Mouse (Mus musculus) macrophage (primary cell): Measurements from ENCODE around the gene Ppp1ca. TPM values are rescaled to one million over a fixed set of nuclear protein-coding genes. Genes with fewer than 3 reads are reported as not detected.

Source experiments
- H3K27ac ChIP-seq: fragments of 350-480 bp; formaldehyde crosslinking; 2 replicates; pipeline ENCODE4 v1.9.0; 2021
- H3K36me3 ChIP-seq: fragments of 350-480 bp; formaldehyde crosslinking; 2 replicates; pipeline ENCODE4 v1.9.0; 2021; ENCODE audit errors: inconsistent target
- H3K4me3 ChIP-seq: fragments of 350-480 bp; formaldehyde crosslinking; 2 replicates; pipeline ENCODE4 v1.9.0; 2021; ENCODE audit errors: inconsistent target
- H3K79me2 ChIP-seq: fragments of 350-480 bp; formaldehyde crosslinking; 2 replicates; pipeline ENCODE4 v1.9.0; 2021; ENCODE audit errors: inconsistent target
- WGBS: methylation state at CpG from one replicate; pipeline ENCODE4 v1.1.7; 2026; ENCODE audit warnings: inconsistent platforms; ENCODE audit not compliant: missing documents; 5-methylcytosine and 5-hydroxymethylcytosine counted together
- polyA plus RNA-seq: library from polyadenylated mRNA; stranded (reverse); fragments of 250-400 nt; gene quantifications from 3 replicates; pipeline ENCODE4 v1.2.4, GENCODE M21; 2018; ENCODE audit warnings: inconsistent platforms

The Ppp1ca gene
- polyA plus RNA-seq, 1 experiment from 2014 or later: 413 TPM

- H3K4me3 ChIP-seq: no peak overlapping the region
Observed at GRCm38 (mm10) chr19:4187303-4187702, 4.6 kb upstream of the Ppp1ca start.

DNA sequence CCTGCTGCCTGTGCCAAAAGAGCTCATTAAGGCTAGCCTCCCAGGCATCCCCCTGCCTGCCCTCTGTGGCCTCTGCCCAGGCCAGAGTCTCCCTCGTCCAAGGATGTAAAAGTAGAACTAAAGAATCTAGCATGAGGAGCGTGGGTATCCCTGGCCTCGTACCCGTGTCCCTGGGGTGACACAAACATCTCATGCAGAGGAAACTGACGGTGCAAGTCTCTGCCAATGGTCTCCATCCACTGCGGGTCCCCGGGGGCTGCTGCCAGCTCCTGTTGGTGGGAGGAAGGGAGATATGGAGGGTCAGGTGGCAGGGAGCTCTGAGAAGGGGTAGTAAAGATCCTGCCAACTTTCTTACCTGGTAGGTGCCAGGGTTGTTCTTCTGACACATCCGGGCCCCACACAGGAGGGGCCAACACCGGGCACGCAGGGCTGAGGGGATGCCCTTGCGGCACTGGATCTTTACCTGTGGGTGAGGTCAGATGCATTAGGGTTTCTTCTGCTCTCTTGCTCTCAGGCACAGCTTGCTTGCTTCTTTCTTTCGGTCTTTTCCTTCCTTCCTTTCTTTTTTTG, 2.7 kb upstream of the Ppp1ca start:
- Histone ChIP-seq H3K4me3 (no peak overlapping the region), H3K27ac (no peak overlapping the region), H3K36me3 (peaks cover 10% of the 10 kb centered on the region), H3K79me2 (peaks cover 19% of the 10 kb centered on the region)
- 59% methylated on average over 12 of the region's 12 CpGs for WGBS

More at GRCm38 (mm10) chr19:4187303-4187702, 4.6 kb upstream of the Ppp1ca start:
- Histone ChIP-seq H3K79me2 (peaks cover 1% of the 10 kb centered on the region), H3K36me3 (no peaks in the 10 kb centered on the region), H3K27ac (no peak overlapping the region)
- WGBS: 68% methylated on average over 3 of the region's 3 CpGs

DNA sequence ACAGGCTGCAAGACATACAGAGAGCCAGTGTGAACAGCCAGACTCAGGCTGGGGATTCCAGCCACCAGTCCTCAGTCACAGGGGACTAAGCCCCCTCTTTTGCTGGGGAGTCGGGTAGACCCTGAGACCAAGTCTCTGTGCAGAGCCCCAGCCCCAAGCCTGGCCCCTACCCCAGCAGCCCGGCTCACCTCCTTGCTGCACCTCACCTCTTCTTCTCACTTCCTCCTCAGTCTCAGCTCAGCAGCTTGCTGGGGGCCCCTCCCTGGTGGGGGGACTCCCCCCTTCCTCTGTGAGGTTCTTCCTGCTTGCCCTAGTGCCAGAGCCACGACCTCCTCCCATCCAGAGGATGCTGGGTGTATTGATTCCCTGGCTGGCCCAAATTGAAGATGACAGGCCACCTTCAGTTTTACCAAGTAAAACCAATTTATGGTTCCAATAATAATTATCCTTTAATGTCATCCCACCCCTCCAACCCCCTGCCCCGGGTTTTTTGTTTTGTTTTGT, 982 bp upstream of the Ppp1ca start, which contains the start of gene Tbc1d10c:
TSS of gene Tbc1d10c (minus strand) at position 454 of the 504 bp plus-strand sequence.
- H3K27ac ChIP-seq: peak within 1 kb of the TSS; percentile 60
- peak within 1 kb of the TSS; percentile 99; the same call in 1 of the 2 replicates for H3K4me3 ChIP-seq
- 19% methylated on average over 4 of the region's 4 CpGs for WGBS
- H3K36me3 ChIP-seq: peaks cover 26% of the 10 kb centered on the region
- H3K79me2 ChIP-seq: peaks cover 32% of the 10 kb centered on the region

DNA sequence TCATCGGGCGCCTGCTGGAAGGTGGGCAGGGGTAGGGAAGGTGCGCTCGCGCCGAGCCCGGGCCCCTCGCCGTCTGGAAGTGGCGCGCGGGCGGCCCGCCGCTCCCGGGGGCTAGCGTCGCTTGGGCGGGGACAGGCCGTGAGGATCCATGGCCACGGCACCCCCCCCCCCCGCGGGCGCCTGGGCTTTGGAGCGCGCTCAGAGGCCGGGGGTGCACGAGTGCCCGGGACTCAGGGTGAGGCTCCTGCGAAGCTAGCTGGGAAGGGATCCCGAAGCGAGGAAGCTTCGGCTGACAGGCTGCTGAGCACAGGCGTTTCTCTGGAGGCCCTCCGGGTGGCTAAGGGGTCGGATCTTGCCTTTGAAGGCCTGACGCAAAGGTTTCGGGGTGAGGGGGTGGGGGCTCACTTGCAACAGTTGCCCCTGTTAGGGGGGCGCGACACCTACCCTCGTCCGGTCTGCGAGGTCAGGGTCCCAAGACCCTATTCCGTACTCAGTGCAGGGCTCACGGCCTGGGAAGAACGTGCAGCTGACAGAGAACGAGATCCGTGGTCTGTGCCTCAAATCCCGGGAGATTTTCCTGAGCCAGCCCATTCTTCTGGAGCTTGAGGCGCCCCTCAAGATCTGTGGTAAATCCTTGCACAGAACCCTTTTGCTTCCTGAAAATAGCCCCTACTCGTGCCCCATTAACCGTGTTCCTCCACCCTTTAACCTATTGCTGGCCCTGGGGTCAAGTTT, 553 bp downstream of the Ppp1ca start:
- Histone ChIP-seq H3K79me2 (peaks cover 39% of the 10 kb centered on the region), H3K4me3 (peak overlapping the region; percentile 99), H3K36me3 (peaks cover 38% of the 10 kb centered on the region), H3K27ac (peak overlapping the region; percentile 76)
- under 1% methylated on average over 35 of the region's 52 CpGs for WGBS

- 64% methylated on average over 6 of the region's 6 CpGs for WGBS
- peak overlapping the region; percentile 76; the same call in 1 of the 2 replicates for H3K27ac ChIP-seq
- H3K4me3 ChIP-seq: peak overlapping the region; percentile 99
- peaks cover 39% of the 10 kb centered on the region for H3K79me2 ChIP-seq
- peaks cover 45% of the 10 kb centered on the region for H3K36me3 ChIP-seq
Observed at GRCm38 (mm10) chr19:4193129-4193528, 1.3 kb downstream of the Ppp1ca start.

DNA sequence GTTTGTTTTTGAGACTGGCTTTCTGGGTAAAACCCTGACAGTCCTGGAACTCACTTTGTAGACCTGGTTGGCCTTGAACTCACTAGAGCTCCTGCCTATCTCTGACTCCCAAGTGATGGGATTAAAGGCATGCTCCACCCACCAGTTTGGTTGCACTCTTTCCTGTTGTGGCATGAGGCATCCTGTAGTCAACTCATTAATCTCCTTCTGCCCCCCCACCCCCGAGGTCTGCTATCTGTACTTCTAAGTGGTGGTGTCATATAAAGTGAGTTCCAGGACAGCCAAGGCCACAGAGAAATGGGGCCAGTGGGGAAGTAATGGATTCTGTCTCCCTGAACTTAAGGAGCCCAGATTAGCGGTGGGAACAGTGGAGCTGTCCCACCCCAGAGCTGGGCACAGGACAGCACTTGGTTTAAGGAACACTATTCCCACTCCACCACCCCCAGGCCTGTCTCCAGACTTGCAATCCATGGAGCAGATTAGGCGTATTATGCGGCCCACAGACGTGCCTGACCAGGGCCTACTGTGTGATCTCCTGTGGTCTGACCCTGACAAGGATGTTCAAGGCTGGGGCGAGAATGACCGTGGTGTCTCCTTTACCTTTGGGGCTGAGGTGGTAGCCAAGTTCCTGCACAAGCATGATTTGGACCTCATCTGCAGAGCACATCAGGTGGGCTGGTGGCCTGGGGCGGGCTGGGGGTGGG, 2.3 kb downstream of the Ppp1ca start:
- no peak overlapping the region for H3K4me3 ChIP-seq
- WGBS: 84% methylated on average over 8 of the region's 8 CpGs
- H3K36me3 ChIP-seq: peaks cover 47% of the 10 kb centered on the region
- peaks cover 39% of the 10 kb centered on the region for H3K79me2 ChIP-seq
- no peak overlapping the region for H3K27ac ChIP-seq

DNA sequence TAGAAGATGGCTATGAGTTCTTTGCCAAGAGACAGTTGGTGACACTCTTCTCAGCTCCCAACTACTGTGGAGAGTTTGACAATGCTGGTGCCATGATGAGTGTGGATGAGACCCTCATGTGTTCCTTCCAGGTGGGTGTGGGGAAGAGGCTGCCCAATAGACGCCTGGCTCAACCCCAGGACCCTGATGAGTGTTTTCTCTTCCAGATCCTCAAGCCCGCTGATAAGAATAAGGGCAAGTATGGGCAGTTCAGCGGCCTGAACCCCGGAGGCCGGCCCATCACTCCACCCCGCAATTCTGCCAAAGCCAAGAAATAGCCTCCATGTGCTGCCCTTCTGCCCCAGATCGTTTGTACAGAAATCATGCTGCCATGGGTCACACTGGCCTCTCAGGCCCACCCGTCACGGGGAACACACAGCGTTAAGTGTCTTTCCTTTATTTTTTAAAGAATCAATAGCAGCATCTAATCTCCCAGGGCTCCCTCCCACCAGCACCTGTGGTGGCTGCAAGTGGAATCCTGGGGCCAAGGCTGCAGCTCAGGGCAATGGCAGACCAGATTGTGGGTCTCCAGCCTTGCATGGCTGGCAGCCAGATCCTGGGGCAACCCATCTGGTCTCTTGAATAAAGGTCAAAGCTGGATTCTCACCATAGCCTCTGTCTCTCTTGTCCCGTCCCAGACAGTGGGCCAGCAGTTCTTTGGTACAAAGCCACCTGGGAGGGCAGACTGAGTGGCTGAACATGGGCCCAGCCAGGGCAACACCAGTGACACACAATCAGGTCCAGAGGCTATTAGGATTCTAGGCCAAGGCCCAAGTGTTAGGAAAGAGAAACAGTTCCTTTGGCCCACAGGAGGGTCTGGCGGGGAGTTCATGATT, 3.1 kb downstream of the Ppp1ca start:
- Histone ChIP-seq H3K36me3 (peaks cover 47% of the 10 kb centered on the region), H3K79me2 (peaks cover 47% of the 10 kb centered on the region), H3K4me3 (no peak overlapping the region), H3K27ac (no peak overlapping the region)
- WGBS: 91% methylated on average over 12 of the region's 12 CpGs

DNA sequence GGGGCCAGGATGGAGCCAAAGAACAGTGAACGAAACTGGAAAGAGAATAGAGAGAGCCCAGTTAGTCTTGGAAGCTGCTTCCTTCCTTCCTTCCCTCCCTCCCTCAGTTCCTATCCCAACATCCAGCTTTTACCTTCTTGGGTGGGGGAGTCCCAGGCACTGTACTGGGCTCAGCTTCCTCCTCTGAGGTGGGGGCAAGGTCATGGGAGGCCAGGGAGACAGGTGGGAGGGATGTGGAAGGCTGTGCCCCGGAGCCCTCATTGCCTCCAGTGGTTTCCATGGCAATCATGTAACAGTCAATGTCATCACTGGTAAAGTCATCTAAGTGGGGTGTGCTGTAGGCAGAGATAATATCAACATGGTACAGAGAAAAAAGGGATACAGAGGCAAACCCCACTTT, 4.2 kb downstream of the Ppp1ca start:
- 74% methylated on average over 2 of the region's 2 CpGs for WGBS
- no peak overlapping the region for H3K27ac ChIP-seq
- peaks cover 47% of the 10 kb centered on the region for H3K36me3 ChIP-seq

GRCm38 (mm10) chr19:4196548-4196947, 4.7 kb downstream of the Ppp1ca start:
- H3K79me2 ChIP-seq: peaks cover 60% of the 10 kb centered on the region
- H3K36me3 ChIP-seq: peaks cover 47% of the 10 kb centered on the region
- 32% methylated on average over 5 of the region's 5 CpGs for WGBS
- H3K4me3 ChIP-seq: no peak overlapping the region
- H3K27ac ChIP-seq: no peak overlapping the region

More for the DNA sequence above, 4.2 kb downstream of the Ppp1ca start:
- peaks cover 57% of the 10 kb centered on the region for H3K79me2 ChIP-seq
- no peak overlapping the region for H3K4me3 ChIP-seq

- no peak overlapping the region for H3K4me3 ChIP-seq
- H3K36me3 ChIP-seq: peaks cover 47% of the 10 kb centered on the region
- H3K27ac ChIP-seq: no peak overlapping the region
- 93% methylated on average over 3 of the region's 3 CpGs for WGBS
- peaks cover 60% of the 10 kb centered on the region for H3K79me2 ChIP-seq
Observed at GRCm38 (mm10) chr19:4197180-4197579, 5.3 kb downstream of the Ppp1ca start.

DNA sequence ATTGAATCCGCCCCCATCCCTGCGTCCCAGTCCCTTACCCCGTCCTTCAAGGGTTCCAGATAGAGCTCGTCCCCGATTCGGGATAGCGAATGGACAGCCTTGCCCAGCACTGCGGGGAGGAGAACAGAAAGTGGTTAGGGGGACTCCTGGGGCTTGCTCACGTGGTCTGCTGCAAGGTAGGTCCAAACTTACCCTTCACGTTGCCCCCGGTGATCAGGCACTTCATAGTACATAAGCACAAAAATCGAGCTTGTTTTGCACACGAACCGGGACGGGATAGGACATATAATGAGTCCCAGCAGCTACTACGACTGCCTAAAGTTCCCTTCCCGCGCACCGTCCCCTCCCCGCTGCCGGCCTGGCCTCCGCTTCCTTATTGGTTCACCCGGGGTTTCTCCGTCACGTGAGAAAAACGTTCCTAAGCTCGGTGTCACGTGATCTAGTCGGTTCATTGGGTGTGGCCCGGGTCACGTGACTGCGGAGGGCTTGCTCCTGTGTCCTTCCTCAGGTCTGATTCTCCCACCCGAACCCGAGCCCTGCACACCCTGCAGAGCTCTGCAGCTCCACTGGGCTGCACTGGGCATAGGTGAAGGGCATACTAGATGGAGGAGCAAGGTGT, 9.5 kb downstream of the Ppp1ca start, which contains the start of gene Rad9a:
TSS of gene Rad9a (minus strand) at position 372 of the 619 bp plus-strand sequence.
- peaks cover 16% of the 10 kb centered on the region for H3K36me3 ChIP-seq
- 0% methylated on average over 33 of the region's 34 CpGs for WGBS
- peak within 1 kb of the TSS; percentile 82 for H3K27ac ChIP-seq
- peaks cover 27% of the 10 kb centered on the region for H3K79me2 ChIP-seq
- H3K4me3 ChIP-seq: peak within 1 kb of the TSS; percentile 91

GRCm38 (mm10) chr19:4202149-4202548, 10.3 kb downstream of the Ppp1ca start:
- peaks cover 22% of the 10 kb centered on the region for H3K79me2 ChIP-seq
- H3K27ac ChIP-seq: peak overlapping the region; percentile 82
- H3K36me3 ChIP-seq: 0 out of 2 replicates have a peak, but pooled peaks cover 11% of the 10 kb centered on the region
- peak overlapping the region; percentile 91 for H3K4me3 ChIP-seq
- 62% methylated on average over 7 of the region's 7 CpGs for WGBS

DNA sequence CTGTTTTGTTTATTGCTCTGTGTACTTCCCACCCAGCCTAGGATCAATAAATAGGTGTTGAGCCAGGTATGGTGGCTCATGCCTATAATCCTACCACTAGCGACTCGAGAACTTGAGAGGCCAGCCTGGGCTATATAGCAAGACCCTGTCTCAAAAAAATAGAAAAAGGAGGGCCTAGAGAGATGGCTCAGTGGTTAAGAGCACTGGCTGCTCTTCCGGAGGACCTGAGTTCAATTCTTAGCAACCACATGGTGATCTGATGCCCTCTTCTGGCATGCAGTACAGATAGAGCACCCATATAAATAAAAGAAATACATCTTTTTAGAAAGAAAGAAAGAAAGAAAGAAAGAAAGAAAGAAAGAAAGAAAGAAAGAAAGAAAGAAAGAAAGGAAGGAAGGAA, 11.3 kb downstream of the Ppp1ca start:
- no peak overlapping the region for H3K4me3 ChIP-seq
- 0 out of 2 replicates have a peak, but pooled peaks cover 1% of the 10 kb centered on the region for H3K36me3 ChIP-seq
- H3K79me2 ChIP-seq: peaks cover 22% of the 10 kb centered on the region
- peak overlapping the region; percentile 56 for H3K27ac ChIP-seq
- WGBS: 24% methylated on average over 3 of the region's 3 CpGs
